Mouse (Mus musculus): Measurements from ENCODE around the gene Rps6kb2. TPM values are rescaled to one million over a fixed set of nuclear protein-coding genes. Genes with fewer than 3 reads are reported as not detected.

Rps6kb2 gene
- polyA plus RNA-seq, 1 experiment: 97.8 TPM

- no peak for DNase-seq
- 98% methylated on average over 26 of the region's 26 CpGs for WGBS
- Histone ChIP-seq H3K4me3 (ENCODE audit: control insufficient read depth, insufficient read depth, low read length) (no peak overlapping the region), H3K36me3 (ENCODE audit: control insufficient read depth, insufficient read depth, low read length) (peaks cover 30% of the 10 kb centered on the region), H3K4me1 (replicated peaks; ENCODE audit: control insufficient read depth, insufficient read depth, low read length) (peaks cover 33% of the 10 kb centered on the region), H3K27me3 (ENCODE audit: control insufficient read depth, insufficient read depth, low read length) (no peaks in the 10 kb centered on the region), H3K27ac (ENCODE audit: control insufficient read depth, insufficient read depth, low read length) (no peak overlapping the region)
- TF ChIP-seq CTCF (IDR thresholded peaks at IDR 0.05; ENCODE audit: borderline replicate concordance, control insufficient read depth, extremely low read depth, insufficient read depth, low read length, poor library complexity): no peak
- TF ChIP-seq POLR2A (IDR thresholded peaks at IDR 0.05; ENCODE audit: control insufficient read depth, extremely low read depth, insufficient read depth, low read length, poor library complexity): no peak
These were observed 50.8 kb downstream of the Rps6kb2 start for GRCm38 (mm10) chr19:4112063-4112960.

DNA sequence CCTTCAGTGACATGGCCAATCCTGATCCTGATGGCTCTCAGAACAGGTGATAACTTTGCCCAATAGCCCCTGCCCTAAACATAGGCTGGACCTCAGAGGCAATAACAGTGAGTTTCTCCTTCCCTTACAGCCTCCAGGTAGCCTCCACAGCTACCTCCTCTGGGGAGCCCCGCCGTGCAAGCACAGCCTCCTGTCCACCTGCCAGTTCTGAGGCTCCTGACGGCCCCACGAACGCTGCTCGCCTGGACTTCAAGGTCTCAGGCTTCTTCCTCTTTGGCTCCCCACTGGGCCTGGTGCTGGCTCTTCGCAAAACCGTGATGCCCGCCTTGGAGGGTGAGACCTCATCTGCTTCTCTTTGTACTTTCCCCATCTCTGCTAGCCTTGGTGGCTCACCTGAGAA lies 54.6 kb downstream of the Rps6kb2 start:
- Histone ChIP-seq H3K36me3 (ENCODE audit: control insufficient read depth, insufficient read depth, low read length) (peaks cover 13% of the 10 kb centered on the region; the same call in 1 of the 2 replicates), H3K4me1 (replicated peaks; ENCODE audit: control insufficient read depth, insufficient read depth, low read length) (peaks cover 23% of the 10 kb centered on the region), H3K4me3 (ENCODE audit: control insufficient read depth, insufficient read depth, low read length) (no peak overlapping the region), H3K27ac (ENCODE audit: control insufficient read depth, insufficient read depth, low read length) (no peak overlapping the region), H3K27me3 (ENCODE audit: control insufficient read depth, insufficient read depth, low read length) (no peaks in the 10 kb centered on the region)
- TF ChIP-seq CTCF (IDR thresholded peaks at IDR 0.05; ENCODE audit: borderline replicate concordance, control insufficient read depth, extremely low read depth, insufficient read depth, low read length, poor library complexity) (no peak), POLR2A (IDR thresholded peaks at IDR 0.05; ENCODE audit: control insufficient read depth, extremely low read depth, insufficient read depth, low read length, poor library complexity) (no peak)
- WGBS: 91% methylated on average over 9 of the region's 9 CpGs
- no peak for DNase-seq

GRCm38 (mm10) chr19:4106654-4107053 lies 56.5 kb downstream of the Rps6kb2 start:
- 99% methylated on average over 14 of the region's 14 CpGs for WGBS
- H3K27me3 ChIP-seq (ENCODE audit: control insufficient read depth, insufficient read depth, low read length): no peaks in the 10 kb centered on the region
- TF ChIP-seq CTCF (IDR thresholded peaks at IDR 0.05; ENCODE audit: borderline replicate concordance, control insufficient read depth, extremely low read depth, insufficient read depth, low read length, poor library complexity): no peak
- no peak for TF ChIP-seq POLR2A (IDR thresholded peaks at IDR 0.05; ENCODE audit: control insufficient read depth, extremely low read depth, insufficient read depth, low read length, poor library complexity)
- DNase-seq: no peak
- peaks cover 19% of the 10 kb centered on the region for H3K4me1 ChIP-seq (replicated peaks; ENCODE audit: control insufficient read depth, insufficient read depth, low read length)
- no peak overlapping the region for H3K27ac ChIP-seq (ENCODE audit: control insufficient read depth, insufficient read depth, low read length)
- H3K36me3 ChIP-seq (ENCODE audit: control insufficient read depth, insufficient read depth, low read length): 0 out of 2 replicates have a peak, but pooled peaks cover under 1% of the 10 kb centered on the region
- no peak overlapping the region for H3K4me3 ChIP-seq (ENCODE audit: control insufficient read depth, insufficient read depth, low read length)

GRCm38 (mm10) chr19:4104675-4105194 lies 58.4 kb downstream of the Rps6kb2 start:
- Histone ChIP-seq H3K27ac (ENCODE audit: control insufficient read depth, insufficient read depth, low read length) (no peak overlapping the region), H3K4me1 (replicated peaks; ENCODE audit: control insufficient read depth, insufficient read depth, low read length) (peaks cover 35% of the 10 kb centered on the region), H3K27me3 (ENCODE audit: control insufficient read depth, insufficient read depth, low read length) (no peaks in the 10 kb centered on the region), H3K36me3 (ENCODE audit: control insufficient read depth, insufficient read depth, low read length) (no peaks in the 10 kb centered on the region), H3K4me3 (ENCODE audit: control insufficient read depth, insufficient read depth, low read length) (no peak overlapping the region)
- no peak for DNase-seq
- no peak for TF ChIP-seq CTCF (IDR thresholded peaks at IDR 0.05; ENCODE audit: borderline replicate concordance, control insufficient read depth, extremely low read depth, insufficient read depth, low read length, poor library complexity)
- TF ChIP-seq POLR2A (IDR thresholded peaks at IDR 0.05; ENCODE audit: control insufficient read depth, extremely low read depth, insufficient read depth, low read length, poor library complexity): no peak
- 96% methylated on average over 16 of the region's 16 CpGs for WGBS

Other genes with a start within 250 kb of the Rps6kb2 start
- 10.2 and 11.7 TPM in 2 replicates for gene Aldh3b1, start 233.5 kb downstream of the Rps6kb2 start, polyA plus RNA-seq (2012; rRNA removed)
- 147 and 174 TPM in 2 replicates for gene Unc93b1, start 228.2 kb downstream of the Rps6kb2 start, polyA plus RNA-seq (2012; rRNA removed)
- gene Aldh3b3, start 204.7 kb downstream of the Rps6kb2 start, polyA plus RNA-seq (2012; rRNA removed): 0.33 and 0.97 TPM in 2 replicates
- 7.0 and 7.2 TPM in 2 replicates for gene Aldh3b2, start 191.0 kb downstream of the Rps6kb2 start, polyA plus RNA-seq (2012; rRNA removed)
- gene Acy3, start 176.8 kb downstream of the Rps6kb2 start, polyA plus RNA-seq (2012; rRNA removed): 12.0 and 14.9 TPM in 2 replicates
- gene Tbx10, start 170.6 kb downstream of the Rps6kb2 start, polyA plus RNA-seq (2012; rRNA removed): 0.15 and 0.20 TPM in 2 replicates
- gene Nudt8, start 162.8 kb downstream of the Rps6kb2 start, polyA plus RNA-seq (2012; rRNA removed): 23.6 and 24.9 TPM in 2 replicates
- gene Gm49405, start 162.7 kb downstream of the Rps6kb2 start, polyA plus RNA-seq (2012; rRNA removed): 3.7 and 5.3 TPM in 2 replicates
- gene Doc2g, start 160.0 kb downstream of the Rps6kb2 start, polyA plus RNA-seq (2012; rRNA removed): 14.4 and 51.8 TPM in 2 replicates
- 152 and 170 TPM in 2 replicates for gene Ndufv1, start 150.5 kb downstream of the Rps6kb2 start, polyA plus RNA-seq (2012; rRNA removed)
- gene Gstp1, start 125.4 kb downstream of the Rps6kb2 start, polyA plus RNA-seq (2012; rRNA removed): 317 and 318 TPM in 2 replicates
- gene Gstp2, start 117.3 kb downstream of the Rps6kb2 start, polyA plus RNA-seq (2012; rRNA removed): 26.9 and 48.8 TPM in 2 replicates
- 23.6 and 26.4 TPM in 2 replicates for gene Gstp3, start 103.8 kb downstream of the Rps6kb2 start, polyA plus RNA-seq (2012; rRNA removed)
- 0.42 TPM in 1 of 2 replicates, not detected in the other for gene Cabp2, start 81.8 kb downstream of the Rps6kb2 start, polyA plus RNA-seq (2012; rRNA removed)
- gene Cdk2ap2, start 66.2 kb downstream of the Rps6kb2 start, polyA plus RNA-seq (2012; rRNA removed): 274 and 296 TPM in 2 replicates
- 333 and 357 TPM in 2 replicates for gene Pitpnm1, start 63.4 kb downstream of the Rps6kb2 start, polyA plus RNA-seq (2012; rRNA removed)
- gene Aip, start 37.5 kb downstream of the Rps6kb2 start, polyA plus RNA-seq (2012; rRNA removed): 106 and 112 TPM in 2 replicates
- gene Gpr152, start 23.6 kb downstream of the Rps6kb2 start, polyA plus RNA-seq (2012; rRNA removed): 0.20 and 0.24 TPM in 2 replicates
- gene Cabp4, start 19.3 kb downstream of the Rps6kb2 start, polyA plus RNA-seq (2012; rRNA removed): 0.26 and 0.53 TPM in 2 replicates
- 508 and 533 TPM in 2 replicates for gene Coro1b, start 14.7 kb downstream of the Rps6kb2 start, polyA plus RNA-seq (2012; rRNA removed)
- gene Ptprcap, start 9.8 kb downstream of the Rps6kb2 start, polyA plus RNA-seq (2012; rRNA removed): 1,512 and 1,655 TPM in 2 replicates
- gene Carns1, start 12.1 kb upstream of the Rps6kb2 start, polyA plus RNA-seq (2012; rRNA removed): 92.9 and 95.5 TPM in 2 replicates
- gene Tbc1d10c, start 27.9 kb upstream of the Rps6kb2 start, polyA plus RNA-seq (2012; rRNA removed): 622 and 718 TPM in 2 replicates
- 897 and 1,014 TPM in 2 replicates for gene Ppp1ca, start 28.7 kb upstream of the Rps6kb2 start, polyA plus RNA-seq (2012; rRNA removed)
- 119 and 143 TPM in 2 replicates for gene Rad9a, start 38.3 kb upstream of the Rps6kb2 start, polyA plus RNA-seq (2012; rRNA removed)
- gene Clcf1, start 50.9 kb upstream of the Rps6kb2 start, polyA plus RNA-seq (2012; rRNA removed): 32.9 and 36.1 TPM in 2 replicates
- not detected in 2 replicates for gene AC109138.7, start 51.0 kb upstream of the Rps6kb2 start, polyA plus RNA-seq (2012; rRNA removed)
- 104 and 117 TPM in 2 replicates for gene Pold4, start 68.5 kb upstream of the Rps6kb2 start, polyA plus RNA-seq (2012; rRNA removed)
- gene Ssh3, start 105.8 kb upstream of the Rps6kb2 start, polyA plus RNA-seq (2012; rRNA removed): 72.7 and 94.1 TPM in 2 replicates
- gene Ankrd13d, start 119.8 kb upstream of the Rps6kb2 start, polyA plus RNA-seq (2012; rRNA removed): 56.0 and 61.4 TPM in 2 replicates
- 515 and 528 TPM in 2 replicates for gene Grk2, start 142.9 kb upstream of the Rps6kb2 start, polyA plus RNA-seq (2012; rRNA removed)
- 194 and 210 TPM in 2 replicates for gene Kdm2a, start 234.9 kb upstream of the Rps6kb2 start, polyA plus RNA-seq (2012; rRNA removed)

Data from thymus, adult 2 months (tissue).